Mouse (Mus musculus): ENCODE results near the gene Rtf2. TPM values are rescaled to one million over a fixed set of nuclear protein-coding genes. Genes with fewer than 3 reads are reported as not detected.
A peak's percentile ranks its signal among the peaks of the same experiment; 100 is the strongest.

The Rtf2 gene
- polyA plus RNA-seq (2012; fragmentation: generic; extraction: Trizol) = 56.1 TPM
- long read RNA-seq, experiment 1, transcript Rtf2-201 (9 exons, 2,173 nt) = major isoform, 72 of 91 reads
- long read RNA-seq, experiment 1, partial matches to known transcripts = 14 of 91 reads
- long read RNA-seq, experiment 1, other reads (novel, unspliced or antisense) = 4 of 91 reads
- long read RNA-seq, experiment 2, transcript Rtf2-201 (9 exons, 2,173 nt) = major isoform, 389 of 407 reads
- long read RNA-seq, experiment 2, partial matches to known transcripts = 6 of 407 reads
- long read RNA-seq, experiment 2, other reads (novel, unspliced or antisense) = 12 of 407 reads

DNA sequence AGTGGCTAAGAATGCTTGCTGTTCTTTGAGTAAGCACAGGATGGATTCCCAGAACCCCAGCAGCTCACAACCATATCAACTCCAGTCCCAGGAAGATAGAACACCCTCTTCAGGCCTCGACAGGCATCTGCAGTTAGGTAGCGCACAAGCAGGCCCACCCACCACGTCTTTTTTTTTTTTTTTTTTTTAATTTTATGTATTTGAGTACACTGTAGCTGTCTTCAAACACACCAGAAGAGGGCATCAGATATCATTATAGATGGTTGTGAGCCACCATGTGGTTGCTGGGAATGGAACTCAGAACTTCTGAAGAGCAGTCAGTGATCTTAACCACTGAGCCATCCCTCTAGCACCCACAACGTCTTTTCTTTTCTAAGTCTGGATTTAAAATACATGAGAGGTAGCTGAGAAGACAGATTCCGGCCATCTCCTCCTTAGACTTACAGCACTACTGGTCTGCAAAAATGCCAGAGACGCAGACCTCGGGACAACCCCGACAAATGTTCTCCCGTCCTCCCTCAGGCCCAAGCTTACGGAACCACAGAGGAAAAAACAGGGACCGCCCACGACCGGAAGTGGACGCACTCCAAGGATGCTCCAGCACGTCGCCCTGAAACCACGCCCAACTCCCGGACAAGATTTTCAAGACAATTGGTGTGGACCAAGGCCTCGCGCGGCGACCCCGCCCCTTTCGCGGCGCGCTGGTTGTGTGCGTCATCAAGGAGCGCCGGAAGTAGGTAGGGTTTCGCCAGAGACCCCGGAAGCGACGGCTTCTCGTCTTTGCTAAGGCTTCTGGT is at the start of gene Rtf2:
Gene Rtf2, plus strand, starts transcription at position 714 of the 797 bp plus-strand sequence.
- H3K79me2 ChIP-seq (ENCODE audit: control insufficient read depth, insufficient read depth) = peaks cover 46% of the 10 kb centered on the region
- H3K79me3 ChIP-seq (ENCODE audit: low read depth) = peaks cover 34% of the 10 kb centered on the region
- H3K27me3 ChIP-seq (ENCODE audit: control insufficient read depth, insufficient read depth, insufficient read length) = peaks cover 12% of the 10 kb centered on the region
- H3K4me3 ChIP-seq (ENCODE audit: insufficient read depth, poor library complexity, severe bottlenecking) = peak within 1 kb of the TSS; percentile 72
- peaks cover 5% of the 10 kb centered on the region for H3K36me3 ChIP-seq (ENCODE audit: control insufficient read depth, insufficient read depth)
- peak within 1 kb of the TSS; percentile 90 for H3ac ChIP-seq (ENCODE audit: control insufficient read depth, insufficient read length, low read depth)
- TF ChIP-seq MAX (IDR thresholded peaks at IDR 0.05) (peak; percentile 25), FOSL1 (IDR thresholded peaks at IDR 0.05; ENCODE audit: insufficient read depth, low read length, poor library complexity, severe bottlenecking) (no peak)

DNA sequence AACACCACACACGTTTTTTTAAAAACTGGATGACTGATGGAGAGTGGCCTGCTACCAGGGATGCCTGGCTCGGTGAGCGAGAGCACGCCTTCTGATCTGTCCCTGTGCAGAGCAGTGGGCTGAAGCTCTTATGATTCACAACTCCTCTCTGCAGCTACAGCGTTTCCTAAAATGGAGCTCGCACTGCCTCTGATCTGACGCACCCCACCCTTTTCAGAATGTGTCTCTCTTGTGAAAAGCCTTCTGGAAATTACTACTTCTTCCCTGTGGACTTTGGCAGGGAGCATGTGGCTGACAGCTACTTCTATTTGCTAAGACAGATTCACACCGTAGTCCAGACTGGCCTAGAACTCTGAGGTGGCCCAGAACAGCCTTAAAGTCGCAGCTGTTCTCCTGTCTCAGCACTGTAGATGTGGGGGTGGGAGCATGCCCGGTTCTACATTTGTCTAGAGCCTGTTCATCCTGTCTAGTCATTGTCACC is 48.3 kb upstream of the Rtf2 start:
- H3K27me3 ChIP-seq (ENCODE audit: control insufficient read depth, insufficient read depth, insufficient read length) = no peaks in the 10 kb centered on the region
- no peak for TF ChIP-seq USF1 (IDR thresholded peaks at IDR 0.05; ENCODE audit: low read depth)
- TF ChIP-seq MAX (IDR thresholded peaks at IDR 0.05) = no peak
- TF ChIP-seq FOSL1 (IDR thresholded peaks at IDR 0.05; ENCODE audit: insufficient read depth, low read length, poor library complexity, severe bottlenecking) = no peak
- no peak for TF ChIP-seq MYOG (IDR thresholded peaks at IDR 0.05; ENCODE audit: control insufficient read depth, extremely low read depth, insufficient read length)
- no peak for TF ChIP-seq CTCF (IDR thresholded peaks at IDR 0.05; ENCODE audit: control insufficient read depth, insufficient read depth, insufficient read length)
- TF ChIP-seq CEBPB (IDR thresholded peaks at IDR 0.05; ENCODE audit: low read depth) = no peak
- TF ChIP-seq MYOD1 (IDR thresholded peaks at IDR 0.05; ENCODE audit: control insufficient read depth, insufficient read length, low read depth) = no peak
- no peak overlapping the region for H3ac ChIP-seq (ENCODE audit: control insufficient read depth, insufficient read length, low read depth)
- no peaks in the 10 kb centered on the region for H3K36me3 ChIP-seq (ENCODE audit: control insufficient read depth, insufficient read depth)
- no peak overlapping the region for H3K4me3 ChIP-seq (ENCODE audit: insufficient read depth, poor library complexity, severe bottlenecking)
- no peaks in the 10 kb centered on the region for H3K79me3 ChIP-seq (ENCODE audit: low read depth)
- H3K79me2 ChIP-seq (ENCODE audit: control insufficient read depth, insufficient read depth) = no peaks in the 10 kb centered on the region

- TF ChIP-seq CTCF (IDR thresholded peaks at IDR 0.05; ENCODE audit: control insufficient read depth, insufficient read depth, insufficient read length) = no peak
- no peak for TF ChIP-seq MYOG (IDR thresholded peaks at IDR 0.05; ENCODE audit: control insufficient read depth, extremely low read depth, insufficient read length)
- TF ChIP-seq MAX (IDR thresholded peaks at IDR 0.05) = no peak
- no peak for TF ChIP-seq FOSL1 (IDR thresholded peaks at IDR 0.05; ENCODE audit: insufficient read depth, low read length, poor library complexity, severe bottlenecking)
- no peak for TF ChIP-seq CEBPB (IDR thresholded peaks at IDR 0.05; ENCODE audit: low read depth)
- TF ChIP-seq MYOD1 (IDR thresholded peaks at IDR 0.05; ENCODE audit: control insufficient read depth, insufficient read length, low read depth) = no peak
- TF ChIP-seq USF1 (IDR thresholded peaks at IDR 0.05; ENCODE audit: low read depth) = no peak
- Histone ChIP-seq H3K79me3 (ENCODE audit: low read depth) (no peaks in the 10 kb centered on the region), H3K36me3 (ENCODE audit: control insufficient read depth, insufficient read depth) (no peaks in the 10 kb centered on the region), H3ac (ENCODE audit: control insufficient read depth, insufficient read length, low read depth) (no peak within 1 kb of the TSS), H3K4me3 (ENCODE audit: insufficient read depth, poor library complexity, severe bottlenecking) (no peak within 1 kb of the TSS), H3K27me3 (ENCODE audit: control insufficient read depth, insufficient read depth, insufficient read length) (peaks cover 5% of the 10 kb centered on the region), H3K79me2 (ENCODE audit: control insufficient read depth, insufficient read depth) (no peaks in the 10 kb centered on the region)
Observed at GRCm38 (mm10) chr2:172393391-172394051, 46.8 kb upstream of the Rtf2 start, which contains the start of gene Cass4. Cass4 (plus strand) TSS chr2:172393794.

DNA sequence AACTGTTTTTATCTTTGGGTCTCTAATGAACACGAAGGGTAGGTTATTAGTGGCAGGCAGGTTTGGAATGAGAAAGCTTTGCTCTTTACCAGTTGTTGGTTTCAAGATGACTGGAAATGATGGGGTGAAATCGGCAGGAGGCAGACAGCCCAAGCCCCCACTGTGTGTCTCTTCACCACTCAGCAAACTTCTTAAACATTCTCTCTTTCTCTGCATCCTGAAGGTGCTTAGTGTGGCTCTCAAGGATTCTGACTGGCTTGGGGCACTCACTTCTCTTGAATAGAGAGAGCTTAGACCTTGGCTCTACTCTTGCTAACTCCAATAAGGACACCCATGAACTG is 46.3 kb upstream of the Rtf2 start:
- H3K4me3 ChIP-seq (ENCODE audit: insufficient read depth, poor library complexity, severe bottlenecking) = no peak overlapping the region
- H3ac ChIP-seq (ENCODE audit: control insufficient read depth, insufficient read length, low read depth) = no peak overlapping the region
- no peaks in the 10 kb centered on the region for H3K36me3 ChIP-seq (ENCODE audit: control insufficient read depth, insufficient read depth)
- no peak for TF ChIP-seq FOSL1 (IDR thresholded peaks at IDR 0.05; ENCODE audit: insufficient read depth, low read length, poor library complexity, severe bottlenecking)
- no peak for TF ChIP-seq CTCF (IDR thresholded peaks at IDR 0.05; ENCODE audit: control insufficient read depth, insufficient read depth, insufficient read length)
- no peak for TF ChIP-seq MYOG (IDR thresholded peaks at IDR 0.05; ENCODE audit: control insufficient read depth, extremely low read depth, insufficient read length)
- no peak for TF ChIP-seq CEBPB (IDR thresholded peaks at IDR 0.05; ENCODE audit: low read depth)
- H3K79me3 ChIP-seq (ENCODE audit: low read depth) = no peaks in the 10 kb centered on the region
- H3K27me3 ChIP-seq (ENCODE audit: control insufficient read depth, insufficient read depth, insufficient read length) = peaks cover 6% of the 10 kb centered on the region
- H3K79me2 ChIP-seq (ENCODE audit: control insufficient read depth, insufficient read depth) = no peaks in the 10 kb centered on the region

GRCm38 (mm10) chr2:172394671-172395070 is 45.7 kb upstream of the Rtf2 start:
- H3K79me2 ChIP-seq (ENCODE audit: control insufficient read depth, insufficient read depth) = no peaks in the 10 kb centered on the region
- H3K79me3 ChIP-seq (ENCODE audit: low read depth) = no peaks in the 10 kb centered on the region
- H3K36me3 ChIP-seq (ENCODE audit: control insufficient read depth, insufficient read depth) = no peaks in the 10 kb centered on the region
- no peak overlapping the region for H3ac ChIP-seq (ENCODE audit: control insufficient read depth, insufficient read length, low read depth)
- TF ChIP-seq MAX (IDR thresholded peaks at IDR 0.05) = no peak
- no peak for TF ChIP-seq CEBPB (IDR thresholded peaks at IDR 0.05; ENCODE audit: low read depth)
- no peak for TF ChIP-seq MYOG (IDR thresholded peaks at IDR 0.05; ENCODE audit: control insufficient read depth, extremely low read depth, insufficient read length)
- TF ChIP-seq USF1 (IDR thresholded peaks at IDR 0.05; ENCODE audit: low read depth) = no peak
- no peak for TF ChIP-seq MYOD1 (IDR thresholded peaks at IDR 0.05; ENCODE audit: control insufficient read depth, insufficient read length, low read depth)
- no peak for TF ChIP-seq FOSL1 (IDR thresholded peaks at IDR 0.05; ENCODE audit: insufficient read depth, low read length, poor library complexity, severe bottlenecking)
- TF ChIP-seq CTCF (IDR thresholded peaks at IDR 0.05; ENCODE audit: control insufficient read depth, insufficient read depth, insufficient read length) = no peak
- no peak overlapping the region for H3K4me3 ChIP-seq (ENCODE audit: insufficient read depth, poor library complexity, severe bottlenecking)
- peaks cover 12% of the 10 kb centered on the region for H3K27me3 ChIP-seq (ENCODE audit: control insufficient read depth, insufficient read depth, insufficient read length)
